Mouse (Mus musculus): Measurements from ENCODE around the gene Vmac.

DNA sequence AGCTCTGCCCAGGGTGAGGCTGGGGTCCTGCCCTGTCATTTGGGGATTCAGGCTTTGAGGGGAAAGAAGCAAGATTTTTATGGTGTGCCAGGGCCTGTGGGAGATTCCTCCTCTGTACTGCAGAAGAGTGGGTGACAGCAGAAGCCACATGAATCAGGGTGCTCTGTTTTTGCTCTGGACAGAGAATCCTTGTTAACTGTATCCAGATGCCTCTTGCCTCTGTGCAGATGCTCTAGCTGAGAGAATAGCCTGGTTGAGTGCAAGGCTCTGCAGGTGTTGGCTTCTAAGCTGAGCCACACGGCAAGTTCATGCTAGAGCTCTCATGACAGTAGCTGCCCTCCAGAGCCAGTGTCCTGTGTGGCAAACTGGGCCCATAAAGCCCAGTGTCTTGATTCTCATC, 24.4 kb downstream of the Vmac start:
- no peak for TF ChIP-seq CTCF (IDR thresholded peaks at IDR 0.05)
- no peak for TF ChIP-seq EP300 (IDR thresholded peaks at IDR 0.05)

All from lung, postnatal 0 days (tissue).